Mouse (Mus musculus): ENCODE data around the gene Rpgrip1l. TPM values are rescaled to one million over a fixed set of nuclear protein-coding genes. Genes with fewer than 3 reads are reported as not detected.

The Rpgrip1l gene
- polyA plus RNA-seq, 1 experiment from 2014 or later = 13.8 TPM

- 40% methylated on average over 5 of the region's 5 CpGs for WGBS
These were observed 29.1 kb upstream of the Rpgrip1l start for GRCm38 (mm10) chr8:91342196-91342595.

GRCm38 (mm10) chr8:91340746-91341145, 27.7 kb upstream of the Rpgrip1l start:
- H3K36me3 ChIP-seq (ENCODE audit: control insufficient read depth, insufficient read depth, low read length) = no peaks in the 10 kb centered on the region
- no peak overlapping the region for H3K4me3 ChIP-seq (ENCODE audit: low read depth, low read length)
- H3K9me3 ChIP-seq (ENCODE audit: control insufficient read depth, low read length) = 0 out of 2 replicates have a peak, but pooled peaks cover 10% of the 10 kb centered on the region
- H3K4me2 ChIP-seq (ENCODE audit: low read depth, low read length) = no peak overlapping the region
- 43% methylated on average over 1 of the region's 1 CpGs for WGBS
- no peak for DNase-seq (ENCODE audit: low spot score)
- no peaks in the 10 kb centered on the region for H3K27me3 ChIP-seq (replicated peaks; ENCODE audit: control insufficient read depth, insufficient read depth, low read length)
- no peak overlapping the region for H3K27ac ChIP-seq (replicated peaks; ENCODE audit: low read depth, low read length)
- H3K4me1 ChIP-seq (ENCODE audit: control insufficient read depth, insufficient read depth, low read length) = peaks cover 12% of the 10 kb centered on the region
- H3K9ac ChIP-seq (ENCODE audit: low read depth, low read length) = no peak overlapping the region
- no peak for ATAC-seq (ENCODE audit: low read depth)

More at GRCm38 (mm10) chr8:91342196-91342595, 29.1 kb upstream of the Rpgrip1l start:
- ATAC-seq (ENCODE audit: low read depth) (no peak), DNase-seq (ENCODE audit: low spot score) (no peak)
- H3K27ac ChIP-seq (replicated peaks; ENCODE audit: low read depth, low read length) = no peak overlapping the region
- H3K36me3 ChIP-seq (ENCODE audit: control insufficient read depth, insufficient read depth, low read length) = no peaks in the 10 kb centered on the region
- no peak overlapping the region for H3K4me3 ChIP-seq (ENCODE audit: low read depth, low read length)
- H3K4me2 ChIP-seq (ENCODE audit: low read depth, low read length) = no peak overlapping the region
- H3K9ac ChIP-seq (ENCODE audit: low read depth, low read length) = no peak overlapping the region
- 0 out of 2 replicates have a peak, but pooled peaks cover 2% of the 10 kb centered on the region for H3K9me3 ChIP-seq (ENCODE audit: control insufficient read depth, low read length)
- H3K27me3 ChIP-seq (replicated peaks; ENCODE audit: control insufficient read depth, insufficient read depth, low read length) = no peaks in the 10 kb centered on the region
- peaks cover 12% of the 10 kb centered on the region for H3K4me1 ChIP-seq (ENCODE audit: control insufficient read depth, insufficient read depth, low read length)

GRCm38 (mm10) chr8:91339651-91340050, 26.6 kb upstream of the Rpgrip1l start:
- Histone ChIP-seq H3K4me3 (ENCODE audit: low read depth, low read length) (no peak overlapping the region), H3K4me2 (ENCODE audit: low read depth, low read length) (no peak overlapping the region), H3K36me3 (ENCODE audit: control insufficient read depth, insufficient read depth, low read length) (no peaks in the 10 kb centered on the region), H3K27ac (replicated peaks; ENCODE audit: low read depth, low read length) (no peak overlapping the region), H3K9ac (ENCODE audit: low read depth, low read length) (no peak overlapping the region), H3K27me3 (replicated peaks; ENCODE audit: control insufficient read depth, insufficient read depth, low read length) (no peaks in the 10 kb centered on the region), H3K9me3 (ENCODE audit: control insufficient read depth, low read length) (0 out of 2 replicates have a peak, but pooled peaks cover 11% of the 10 kb centered on the region), H3K4me1 (ENCODE audit: control insufficient read depth, insufficient read depth, low read length) (peaks cover 12% of the 10 kb centered on the region)
- DNase-seq (ENCODE audit: low spot score) (no peak), ATAC-seq (ENCODE audit: low read depth) (no peak)
- 77% methylated on average over 8 of the region's 8 CpGs for WGBS

- Histone ChIP-seq H3K4me3 (ENCODE audit: low read depth, low read length) (no peak overlapping the region), H3K9ac (ENCODE audit: low read depth, low read length) (no peak overlapping the region), H3K27me3 (replicated peaks; ENCODE audit: control insufficient read depth, insufficient read depth, low read length) (no peaks in the 10 kb centered on the region), H3K9me3 (ENCODE audit: control insufficient read depth, low read length) (0 out of 2 replicates have a peak, but pooled peaks cover 11% of the 10 kb centered on the region), H3K27ac (replicated peaks; ENCODE audit: low read depth, low read length) (no peak overlapping the region), H3K36me3 (ENCODE audit: control insufficient read depth, insufficient read depth, low read length) (no peaks in the 10 kb centered on the region), H3K4me2 (ENCODE audit: low read depth, low read length) (no peak overlapping the region), H3K4me1 (ENCODE audit: control insufficient read depth, insufficient read depth, low read length) (peaks cover 12% of the 10 kb centered on the region)
- no peak for DNase-seq (ENCODE audit: low spot score)
- ATAC-seq (ENCODE audit: low read depth) = no peak
- 88% methylated on average over 6 of the region's 6 CpGs for WGBS
These were observed 25.5 kb upstream of the Rpgrip1l start for GRCm38 (mm10) chr8:91338389-91339154.

- 25% methylated on average over 6 of the region's 6 CpGs for WGBS
These were observed 16.4 kb upstream of the Rpgrip1l start for GRCm38 (mm10) chr8:91329461-91329850.

GRCm38 (mm10) chr8:91329056-91329455, 16.0 kb upstream of the Rpgrip1l start:
- DNase-seq (ENCODE audit: low spot score) = no peak

More at GRCm38 (mm10) chr8:91329461-91329850, 16.4 kb upstream of the Rpgrip1l start:
- Histone ChIP-seq H3K9me3 (ENCODE audit: control insufficient read depth, low read length) (no peaks in the 10 kb centered on the region), H3K4me1 (ENCODE audit: control insufficient read depth, insufficient read depth, low read length) (peaks cover 37% of the 10 kb centered on the region), H3K4me3 (ENCODE audit: low read depth, low read length) (no peak overlapping the region), H3K27ac (replicated peaks; ENCODE audit: low read depth, low read length) (no peak overlapping the region), H3K9ac (ENCODE audit: low read depth, low read length) (no peak overlapping the region), H3K4me2 (ENCODE audit: low read depth, low read length) (no peak overlapping the region), H3K27me3 (replicated peaks; ENCODE audit: control insufficient read depth, insufficient read depth, low read length) (no peaks in the 10 kb centered on the region), H3K36me3 (ENCODE audit: control insufficient read depth, insufficient read depth, low read length) (peaks cover 23% of the 10 kb centered on the region; the same call in 1 of the 2 replicates)
- DNase-seq (ENCODE audit: low spot score) (no peak), ATAC-seq (ENCODE audit: low read depth) (no peak)

GRCm38 (mm10) chr8:91327471-91328205, 14.6 kb upstream of the Rpgrip1l start:
- Histone ChIP-seq H3K9ac (ENCODE audit: low read depth, low read length) (no peak overlapping the region), H3K36me3 (ENCODE audit: control insufficient read depth, insufficient read depth, low read length) (peaks cover 23% of the 10 kb centered on the region; the same call in 1 of the 2 replicates), H3K4me1 (ENCODE audit: control insufficient read depth, insufficient read depth, low read length) (peaks cover 32% of the 10 kb centered on the region), H3K4me3 (ENCODE audit: low read depth, low read length) (no peak overlapping the region), H3K27ac (replicated peaks; ENCODE audit: low read depth, low read length) (no peak overlapping the region), H3K4me2 (ENCODE audit: low read depth, low read length) (no peak overlapping the region), H3K9me3 (ENCODE audit: control insufficient read depth, low read length) (no peaks in the 10 kb centered on the region), H3K27me3 (replicated peaks; ENCODE audit: control insufficient read depth, insufficient read depth, low read length) (no peaks in the 10 kb centered on the region)
- 79% methylated on average over 11 of the region's 11 CpGs for WGBS
- ATAC-seq (ENCODE audit: low read depth) (no peak), DNase-seq (ENCODE audit: low spot score) (no peak)

More at GRCm38 (mm10) chr8:91329056-91329455, 16.0 kb upstream of the Rpgrip1l start:
- ATAC-seq (ENCODE audit: low read depth) = no peak
- no peaks in the 10 kb centered on the region for H3K9me3 ChIP-seq (ENCODE audit: control insufficient read depth, low read length)
- H3K4me2 ChIP-seq (ENCODE audit: low read depth, low read length) = no peak overlapping the region
- H3K27ac ChIP-seq (replicated peaks; ENCODE audit: low read depth, low read length) = no peak overlapping the region
- peaks cover 23% of the 10 kb centered on the region; the same call in 1 of the 2 replicates for H3K36me3 ChIP-seq (ENCODE audit: control insufficient read depth, insufficient read depth, low read length)
- H3K4me1 ChIP-seq (ENCODE audit: control insufficient read depth, insufficient read depth, low read length) = peaks cover 37% of the 10 kb centered on the region
- WGBS = 64% methylated on average over 9 of the region's 9 CpGs
- no peak overlapping the region for H3K4me3 ChIP-seq (ENCODE audit: low read depth, low read length)
- H3K27me3 ChIP-seq (replicated peaks; ENCODE audit: control insufficient read depth, insufficient read depth, low read length) = no peaks in the 10 kb centered on the region
- no peak overlapping the region for H3K9ac ChIP-seq (ENCODE audit: low read depth, low read length)

GRCm38 (mm10) chr8:91326946-91327345, 13.9 kb upstream of the Rpgrip1l start:
- no peaks in the 10 kb centered on the region for H3K9me3 ChIP-seq (ENCODE audit: control insufficient read depth, low read length)
- H3K4me3 ChIP-seq (ENCODE audit: low read depth, low read length) = no peak overlapping the region
- H3K4me2 ChIP-seq (ENCODE audit: low read depth, low read length) = no peak overlapping the region
- H3K4me1 ChIP-seq (ENCODE audit: control insufficient read depth, insufficient read depth, low read length) = peaks cover 30% of the 10 kb centered on the region
- no peak for DNase-seq (ENCODE audit: low spot score)
- H3K27me3 ChIP-seq (replicated peaks; ENCODE audit: control insufficient read depth, insufficient read depth, low read length) = no peaks in the 10 kb centered on the region
- no peak for ATAC-seq (ENCODE audit: low read depth)
- WGBS = 93% methylated on average over 6 of the region's 6 CpGs
- H3K27ac ChIP-seq (replicated peaks; ENCODE audit: low read depth, low read length) = no peak overlapping the region
- H3K9ac ChIP-seq (ENCODE audit: low read depth, low read length) = no peak overlapping the region
- peaks cover 23% of the 10 kb centered on the region; the same call in 1 of the 2 replicates for H3K36me3 ChIP-seq (ENCODE audit: control insufficient read depth, insufficient read depth, low read length)

All from embryonic facial prominence, embryonic 14.5 days (tissue).